Mouse (Mus musculus): ENCODE results near the gene Rspry1. TPM values are rescaled to one million over a fixed set of nuclear protein-coding genes. Genes with fewer than 3 reads are reported as not detected.

Gene Rspry1
- polyA plus RNA-seq, 1 experiment from 2014 or later, result 22.6 TPM

- H3K27ac ChIP-seq (replicated peaks in 1 of 2; ENCODE audit: control insufficient read depth in 1 of 2, insufficient read depth in 1 of 2, low read depth in 2 of 2, low read length in 2 of 2), result peak within 1 kb of the TSS; percentile 78 to 86
- H3K9me3 ChIP-seq (ENCODE audit: control insufficient read depth, low read length), result no peaks in the 10 kb centered on the region
- WGBS, result under 1% methylated on average over 72 of the region's 74 CpGs
- peak within 1 kb of the TSS; percentile 72 to 98 for H3K4me3 ChIP-seq (ENCODE audit: control insufficient read depth in 1 of 2, insufficient read depth in 1 of 2, low read depth in 1 of 2, low read length in 2 of 2)
- H3K9ac ChIP-seq (ENCODE audit: low read length), result peak within 1 kb of the TSS; percentile 95
- H3K4me2 ChIP-seq (ENCODE audit: low read length), result peak within 1 kb of the TSS; percentile 75
- peak; percentile 99 for ATAC-seq (ENCODE audit: insufficient number of reproducible peaks, insufficient read depth, low FRiP score, low read depth)
- peaks cover 2 to 9% of the 10 kb centered on the region in 2 experiments; a peak in 3 of 4 replicates for H3K4me1 ChIP-seq (ENCODE audit: control insufficient read depth in 2 of 2, insufficient read depth in 2 of 2, low read length in 2 of 2)
- H3K36me3 ChIP-seq (ENCODE audit: control insufficient read depth, insufficient read depth, low read length), result peaks cover 33% of the 10 kb centered on the region
- H3K27me3 ChIP-seq (ENCODE audit: control insufficient read depth, insufficient read depth, low read length), result no peaks in the 10 kb centered on the region
These were observed 64.9 kb downstream of the Rspry1 start, which contains the start of gene Arl2bp for GRCm38 (mm10) chr8:94666456-94667308. Gene Arl2bp, plus strand, starts transcription at chr8:94666600.

GRCm38 (mm10) chr8:94674384-94674783, 72.6 kb downstream of the Rspry1 start:
- H3K9me3 ChIP-seq (ENCODE audit: control insufficient read depth, low read length), result no peaks in the 10 kb centered on the region
- 66% methylated on average over 5 of the region's 5 CpGs for WGBS
- H3K27ac ChIP-seq (replicated peaks in 1 of 2; ENCODE audit: control insufficient read depth in 1 of 2, insufficient read depth in 1 of 2, low read depth in 2 of 2, low read length in 2 of 2), result no peak overlapping the region
- H3K4me1 ChIP-seq (ENCODE audit: control insufficient read depth in 2 of 2, insufficient read depth in 2 of 2, low read length in 2 of 2), result no peaks in the 10 kb centered on the region
- H3K4me2 ChIP-seq (ENCODE audit: low read length), result no peak overlapping the region
- no peak for ATAC-seq (ENCODE audit: insufficient number of reproducible peaks, insufficient read depth, low FRiP score, low read depth)
- H3K9ac ChIP-seq (ENCODE audit: low read length), result no peak overlapping the region
- H3K27me3 ChIP-seq (ENCODE audit: control insufficient read depth, insufficient read depth, low read length), result no peaks in the 10 kb centered on the region
- H3K4me3 ChIP-seq (ENCODE audit: control insufficient read depth in 1 of 2, insufficient read depth in 1 of 2, low read depth in 1 of 2, low read length in 2 of 2), result no peak overlapping the region
- peaks cover 61% of the 10 kb centered on the region for H3K36me3 ChIP-seq (ENCODE audit: control insufficient read depth, insufficient read depth, low read length)

- peaks cover 5% of the 10 kb centered on the region; the same call in 1 of the 2 replicates for H3K9me3 ChIP-seq (ENCODE audit: control insufficient read depth, low read length)
- H3K27ac ChIP-seq (replicated peaks in 1 of 2; ENCODE audit: control insufficient read depth in 1 of 2, insufficient read depth in 1 of 2, low read depth in 2 of 2, low read length in 2 of 2), result no peak overlapping the region
- no peaks in the 10 kb centered on the region for H3K4me1 ChIP-seq (ENCODE audit: control insufficient read depth in 2 of 2, insufficient read depth in 2 of 2, low read length in 2 of 2)
- H3K9ac ChIP-seq (ENCODE audit: low read length), result no peak overlapping the region
- H3K27me3 ChIP-seq (ENCODE audit: control insufficient read depth, insufficient read depth, low read length), result no peaks in the 10 kb centered on the region
- H3K36me3 ChIP-seq (ENCODE audit: control insufficient read depth, insufficient read depth, low read length), result peaks cover 47% of the 10 kb centered on the region
- no peak for ATAC-seq (ENCODE audit: insufficient number of reproducible peaks, insufficient read depth, low FRiP score, low read depth)
- H3K4me2 ChIP-seq (ENCODE audit: low read length), result no peak overlapping the region
- H3K4me3 ChIP-seq (ENCODE audit: control insufficient read depth in 1 of 2, insufficient read depth in 1 of 2, low read depth in 1 of 2, low read length in 2 of 2), result no peak overlapping the region
- WGBS, result 84% methylated on average over 6 of the region's 6 CpGs
These were observed 74.2 kb downstream of the Rspry1 start for GRCm38 (mm10) chr8:94675923-94676322.

GRCm38 (mm10) chr8:94678582-94678981, 76.8 kb downstream of the Rspry1 start:
- 53% methylated on average over 9 of the region's 9 CpGs for WGBS
- Histone ChIP-seq H3K27me3 (ENCODE audit: control insufficient read depth, insufficient read depth, low read length) (no peaks in the 10 kb centered on the region), H3K4me3 (ENCODE audit: control insufficient read depth in 1 of 2, insufficient read depth in 1 of 2, low read depth in 1 of 2, low read length in 2 of 2) (no peak overlapping the region), H3K9ac (ENCODE audit: low read length) (no peak overlapping the region), H3K27ac (replicated peaks in 1 of 2; ENCODE audit: control insufficient read depth in 1 of 2, insufficient read depth in 1 of 2, low read depth in 2 of 2, low read length in 2 of 2) (peak overlapping the region; percentile 37 to 39; a peak in 2 of 4 replicates), H3K9me3 (ENCODE audit: control insufficient read depth, low read length) (peaks cover 5% of the 10 kb centered on the region; the same call in 1 of the 2 replicates), H3K4me2 (ENCODE audit: low read length) (no peak overlapping the region), H3K36me3 (ENCODE audit: control insufficient read depth, insufficient read depth, low read length) (peaks cover 20% of the 10 kb centered on the region), H3K4me1 (ENCODE audit: control insufficient read depth in 2 of 2, insufficient read depth in 2 of 2, low read length in 2 of 2) (no peaks in the 10 kb centered on the region)
- no peak for ATAC-seq (ENCODE audit: insufficient number of reproducible peaks, insufficient read depth, low FRiP score, low read depth)

- Histone ChIP-seq H3K9ac (ENCODE audit: low read length) (no peak overlapping the region), H3K27ac (replicated peaks in 1 of 2; ENCODE audit: control insufficient read depth in 1 of 2, insufficient read depth in 1 of 2, low read depth in 2 of 2, low read length in 2 of 2) (no peak overlapping the region), H3K4me1 (ENCODE audit: control insufficient read depth in 2 of 2, insufficient read depth in 2 of 2, low read length in 2 of 2) (no peaks in the 10 kb centered on the region), H3K9me3 (ENCODE audit: control insufficient read depth, low read length) (peaks cover 5% of the 10 kb centered on the region; the same call in 1 of the 2 replicates), H3K4me2 (ENCODE audit: low read length) (no peak overlapping the region), H3K36me3 (ENCODE audit: control insufficient read depth, insufficient read depth, low read length) (peaks cover 6% of the 10 kb centered on the region; the same call in 1 of the 2 replicates), H3K27me3 (ENCODE audit: control insufficient read depth, insufficient read depth, low read length) (no peaks in the 10 kb centered on the region), H3K4me3 (ENCODE audit: control insufficient read depth in 1 of 2, insufficient read depth in 1 of 2, low read depth in 1 of 2, low read length in 2 of 2) (no peak overlapping the region)
- no peak for ATAC-seq (ENCODE audit: insufficient number of reproducible peaks, insufficient read depth, low FRiP score, low read depth)
- 72% methylated on average over 3 of the region's 3 CpGs for WGBS
These were observed 78.7 kb downstream of the Rspry1 start for GRCm38 (mm10) chr8:94680414-94680813.

- Histone ChIP-seq H3K36me3 (ENCODE audit: control insufficient read depth, insufficient read depth, low read length) (no peaks in the 10 kb centered on the region), H3K27ac (replicated peaks in 1 of 2; ENCODE audit: control insufficient read depth in 1 of 2, insufficient read depth in 1 of 2, low read depth in 2 of 2, low read length in 2 of 2) (no peak overlapping the region), H3K9me3 (ENCODE audit: control insufficient read depth, low read length) (peaks cover 5% of the 10 kb centered on the region; the same call in 1 of the 2 replicates), H3K4me1 (ENCODE audit: control insufficient read depth in 2 of 2, insufficient read depth in 2 of 2, low read length in 2 of 2) (no peaks in the 10 kb centered on the region), H3K4me3 (ENCODE audit: control insufficient read depth in 1 of 2, insufficient read depth in 1 of 2, low read depth in 1 of 2, low read length in 2 of 2) (no peak overlapping the region), H3K9ac (ENCODE audit: low read length) (no peak overlapping the region), H3K4me2 (ENCODE audit: low read length) (no peak overlapping the region), H3K27me3 (ENCODE audit: control insufficient read depth, insufficient read depth, low read length) (no peaks in the 10 kb centered on the region)
- no peak for ATAC-seq (ENCODE audit: insufficient number of reproducible peaks, insufficient read depth, low FRiP score, low read depth)
- 76% methylated on average over 16 of the region's 16 CpGs for WGBS
These were observed 81.2 kb downstream of the Rspry1 start for GRCm38 (mm10) chr8:94682732-94683524.

- no peak overlapping the region for H3K4me3 ChIP-seq (ENCODE audit: control insufficient read depth in 1 of 2, insufficient read depth in 1 of 2, low read depth in 1 of 2, low read length in 2 of 2)
- no peak overlapping the region for H3K9ac ChIP-seq (ENCODE audit: low read length)
- peaks cover 5% of the 10 kb centered on the region; the same call in 1 of the 2 replicates for H3K9me3 ChIP-seq (ENCODE audit: control insufficient read depth, low read length)
- 65% methylated on average over 4 of the region's 4 CpGs for WGBS
- no peak overlapping the region for H3K27ac ChIP-seq (replicated peaks in 1 of 2; ENCODE audit: control insufficient read depth in 1 of 2, insufficient read depth in 1 of 2, low read depth in 2 of 2, low read length in 2 of 2)
- H3K4me2 ChIP-seq (ENCODE audit: low read length), result no peak overlapping the region
- ATAC-seq (ENCODE audit: insufficient number of reproducible peaks, insufficient read depth, low FRiP score, low read depth), result no peak
- H3K4me1 ChIP-seq (ENCODE audit: control insufficient read depth in 2 of 2, insufficient read depth in 2 of 2, low read length in 2 of 2), result no peaks in the 10 kb centered on the region
- no peaks in the 10 kb centered on the region for H3K27me3 ChIP-seq (ENCODE audit: control insufficient read depth, insufficient read depth, low read length)
- no peaks in the 10 kb centered on the region for H3K36me3 ChIP-seq (ENCODE audit: control insufficient read depth, insufficient read depth, low read length)
These were observed 82.5 kb downstream of the Rspry1 start for GRCm38 (mm10) chr8:94684287-94684686.
